Mouse (Mus musculus): ENCODE measurements around the gene Tmod2. TPM values are rescaled to one million over a fixed set of nuclear protein-coding genes. Genes with fewer than 3 reads are reported as not detected.
A peak's percentile ranks its signal among the peaks of the same experiment; 100 is the strongest.
"Not testable (repeated sequence)": the region's sequence is repeated elsewhere in the genome, so short reads cannot be mapped to it uniquely, and the experiment has no call there.

Gene Tmod2
- polyA plus RNA-seq, 1 experiment from 2014 or later = 34.3 TPM

DNA sequence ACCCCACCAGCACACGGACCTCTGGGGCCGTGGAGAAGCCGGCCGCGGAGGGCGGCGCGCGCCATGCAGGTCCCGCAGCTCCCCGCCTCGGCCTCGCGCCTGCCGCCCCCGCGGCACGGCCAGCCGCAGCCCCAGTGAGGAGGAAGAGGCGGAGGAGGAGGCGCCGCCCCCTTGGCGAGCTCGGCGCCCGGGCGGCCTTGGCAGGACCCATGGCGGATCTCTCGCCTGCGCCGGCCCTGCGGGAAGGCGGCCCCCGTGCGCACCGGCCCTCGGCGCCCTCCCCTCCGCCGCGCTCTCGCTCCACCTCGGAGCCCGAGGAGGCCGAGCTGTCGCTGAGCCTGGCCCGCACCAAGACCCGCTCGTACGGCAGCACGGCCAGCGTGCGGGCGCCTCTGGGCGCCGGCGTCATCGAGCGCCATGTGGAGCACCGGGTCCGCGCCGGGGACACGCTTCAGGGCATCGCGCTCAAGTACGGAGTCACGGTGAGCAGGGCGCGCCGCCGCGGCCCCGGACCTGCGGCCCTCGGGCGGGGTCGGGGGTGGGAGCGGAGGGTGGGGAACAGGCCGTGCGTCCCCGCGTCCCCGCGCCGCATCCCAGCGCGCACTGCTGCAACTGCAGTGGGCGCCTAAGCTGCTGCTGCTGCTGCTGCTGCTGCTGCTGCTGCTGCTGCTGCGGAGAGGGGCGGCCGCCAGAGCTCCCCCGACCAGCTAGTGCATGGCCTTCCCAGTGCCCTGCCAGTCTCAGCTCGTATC lies 14.6 kb upstream of the Tmod2 start, which contains the start of gene Lysmd2:
Gene Lysmd2 (plus strand): TSS at position 186 of the 752 bp plus-strand sequence.
- peak within 1 kb of the TSS; percentile 89 for H3K4me3 ChIP-seq
- peaks cover 18% of the 10 kb centered on the region for H3K4me1 ChIP-seq
- under 1% methylated on average over 93 of the region's 94 CpGs for WGBS
- H3K27ac ChIP-seq (replicated peaks) = peak within 1 kb of the TSS; percentile 95
- peak; percentile 81 for DNase-seq (ENCODE audit: low spot score)
- H3K9me3 ChIP-seq = no peaks in the 10 kb centered on the region
- no peaks in the 10 kb centered on the region for H3K36me3 ChIP-seq (replicated peaks)
- peaks cover 17% of the 10 kb centered on the region for H3K27me3 ChIP-seq (replicated peaks; ENCODE audit: low read depth, poor library complexity, severe bottlenecking)

DNA sequence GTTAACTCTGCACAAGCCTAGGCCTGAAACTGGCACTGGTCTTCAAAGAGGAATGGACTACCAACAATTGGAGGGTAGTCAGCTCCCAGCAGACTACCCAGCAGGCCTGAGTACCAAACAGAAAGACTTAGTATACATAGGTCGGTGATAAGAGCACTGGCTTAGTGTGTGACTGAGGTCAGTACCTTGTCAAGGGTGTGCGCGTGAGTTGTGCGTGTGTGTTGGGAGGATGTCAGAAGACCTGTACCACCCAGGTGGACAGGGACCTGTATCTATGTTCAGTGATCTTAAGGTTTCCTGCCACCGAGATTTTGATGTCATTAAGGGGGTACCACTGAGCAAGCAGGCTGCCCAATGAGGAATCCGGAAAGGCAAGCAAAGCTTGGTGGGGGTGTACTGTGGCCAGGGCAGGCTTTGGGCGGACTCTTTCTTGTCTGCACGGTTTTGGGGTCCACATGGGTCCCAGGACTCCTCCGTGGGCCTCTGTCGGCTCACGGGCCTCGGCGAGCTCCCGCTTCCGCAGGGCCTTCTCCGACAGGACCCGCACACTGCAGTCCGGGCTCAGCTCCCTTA lies 13.9 kb upstream of the Tmod2 start:
- no peaks in the 10 kb centered on the region for H3K36me3 ChIP-seq (replicated peaks)
- no peak for DNase-seq (ENCODE audit: low spot score)
- H3K9me3 ChIP-seq = no peaks in the 10 kb centered on the region
- peaks cover 17% of the 10 kb centered on the region for H3K27me3 ChIP-seq (replicated peaks; ENCODE audit: low read depth, poor library complexity, severe bottlenecking)
- H3K27ac ChIP-seq (replicated peaks) = peak overlapping the region; percentile 95
- WGBS = 14% methylated on average over 18 of the region's 18 CpGs
- peak overlapping the region; percentile 89 for H3K4me3 ChIP-seq
- H3K4me1 ChIP-seq = peaks cover 18% of the 10 kb centered on the region

DNA sequence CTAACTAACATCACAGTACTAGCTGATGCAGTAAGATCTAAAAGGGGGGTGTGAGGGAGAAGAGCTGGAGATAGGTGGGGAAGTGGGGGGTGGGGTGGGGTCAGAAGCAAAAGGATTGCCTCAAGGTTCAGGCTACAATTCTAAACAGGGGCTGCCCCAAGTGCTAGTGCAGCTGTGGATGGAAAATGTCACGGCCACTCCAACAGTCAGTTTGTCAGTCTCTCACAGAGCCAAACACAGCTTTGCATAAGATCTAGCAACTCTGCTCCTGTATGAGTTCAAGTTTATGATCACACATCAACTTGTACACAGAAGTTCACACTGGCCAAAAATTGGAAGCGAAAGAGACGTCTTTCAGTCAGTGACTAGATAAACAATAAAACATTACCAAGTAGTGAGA lies 10.3 kb upstream of the Tmod2 start:
- 91% methylated on average over 3 of the region's 3 CpGs for WGBS
- Histone ChIP-seq H3K9me3 (no peaks in the 10 kb centered on the region), H3K4me1 (peaks cover 12% of the 10 kb centered on the region), H3K4me3 (no peak overlapping the region), H3K27me3 (replicated peaks; ENCODE audit: low read depth, poor library complexity, severe bottlenecking) (peaks cover 17% of the 10 kb centered on the region), H3K36me3 (replicated peaks) (no peaks in the 10 kb centered on the region), H3K27ac (replicated peaks) (no peak overlapping the region)
- DNase-seq (ENCODE audit: low spot score) = no peak

DNA sequence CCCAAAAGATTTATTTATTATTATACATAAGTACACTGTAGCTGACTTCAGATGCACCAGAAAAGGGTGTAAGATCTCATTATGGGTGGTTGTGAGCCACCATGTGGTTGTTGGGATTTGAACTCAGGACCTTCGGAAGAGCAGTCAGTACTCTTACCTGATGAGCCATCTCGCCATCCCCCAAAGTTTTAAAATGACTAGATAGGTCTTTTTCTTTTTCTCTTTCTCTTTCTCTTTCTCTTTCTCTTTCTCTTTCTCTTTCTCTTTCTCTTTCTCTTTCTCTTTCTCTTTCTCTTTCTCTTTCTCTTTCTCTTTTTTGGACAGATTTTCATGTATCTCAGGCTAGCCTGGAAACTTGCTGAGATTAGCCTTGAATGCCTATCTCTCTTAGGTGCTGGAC lies 8.6 kb upstream of the Tmod2 start:
- H3K4me1 ChIP-seq; H3K9me3 ChIP-seq; DNase-seq (ENCODE audit: low spot score); H3K4me3 ChIP-seq; H3K27ac ChIP-seq (replicated peaks); H3K36me3 ChIP-seq (replicated peaks): not testable (repeated sequence)
- 93% methylated on average over 2 of the region's 2 CpGs for WGBS
- peaks cover 13% of the 10 kb centered on the region for H3K27me3 ChIP-seq (replicated peaks; ENCODE audit: low read depth, poor library complexity, severe bottlenecking)

DNA sequence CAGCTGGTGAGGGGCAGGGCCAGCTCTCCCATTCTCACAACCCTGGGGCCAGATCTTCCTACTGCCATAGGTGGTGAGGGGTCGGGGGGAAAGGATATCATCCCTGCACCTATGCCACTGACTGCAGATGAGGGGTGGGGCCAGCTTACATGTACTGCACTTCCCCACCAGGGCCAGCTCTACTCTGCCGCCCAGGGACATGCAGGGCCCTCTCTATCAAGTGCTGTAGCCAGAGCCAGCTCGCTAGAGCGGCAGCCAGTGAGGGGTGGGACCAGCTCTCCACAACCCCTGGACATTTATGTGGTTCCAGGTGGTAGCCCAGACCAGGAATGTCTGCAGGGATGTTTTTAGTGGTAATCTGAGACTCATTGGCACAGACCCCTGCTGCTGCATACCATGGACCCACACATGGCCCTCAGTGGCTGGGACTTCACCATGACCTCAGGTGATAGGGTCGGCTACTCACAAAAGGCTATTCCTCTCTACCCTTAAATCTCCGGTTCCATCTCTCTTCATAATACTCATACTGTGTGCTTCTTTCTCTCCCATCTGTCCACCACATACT lies 7.8 kb upstream of the Tmod2 start:
- no peaks in the 10 kb centered on the region for H3K9me3 ChIP-seq
- no peak overlapping the region for H3K4me3 ChIP-seq
- H3K4me1 ChIP-seq = no peaks in the 10 kb centered on the region
- WGBS = 74% methylated on average over 6 of the region's 6 CpGs
- no peak for DNase-seq (ENCODE audit: low spot score)
- H3K36me3 ChIP-seq (replicated peaks) = no peaks in the 10 kb centered on the region
- peaks cover 5% of the 10 kb centered on the region for H3K27me3 ChIP-seq (replicated peaks; ENCODE audit: low read depth, poor library complexity, severe bottlenecking)
- H3K27ac ChIP-seq (replicated peaks) = no peak overlapping the region

DNA sequence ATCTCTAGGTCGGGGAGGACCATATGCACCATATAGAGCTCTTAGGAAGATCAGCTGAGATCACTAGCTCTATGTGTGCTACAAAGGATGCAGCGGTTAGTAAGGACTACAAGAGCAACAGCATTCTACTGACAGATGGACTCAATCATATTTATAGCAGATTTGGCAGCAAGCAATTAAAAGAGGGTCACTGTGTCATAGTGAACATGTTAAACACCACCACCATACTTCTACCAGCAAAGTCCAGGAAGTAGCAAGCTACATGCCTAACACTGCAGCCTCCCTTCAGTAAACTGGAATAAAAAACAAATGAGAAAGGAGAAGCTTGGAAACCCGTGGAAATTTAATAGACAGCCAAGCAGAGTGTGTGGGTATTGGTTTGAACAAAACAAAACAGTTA lies 5.4 kb upstream of the Tmod2 start:
- WGBS = 70% methylated on average over 3 of the region's 3 CpGs
- DNase-seq (ENCODE audit: low spot score) = no peak
- H3K9me3 ChIP-seq = no peaks in the 10 kb centered on the region
- H3K27me3 ChIP-seq (replicated peaks; ENCODE audit: low read depth, poor library complexity, severe bottlenecking) = peaks cover 2% of the 10 kb centered on the region; the same call in 1 of the 2 replicates
- no peak overlapping the region for H3K4me3 ChIP-seq
- no peaks in the 10 kb centered on the region for H3K4me1 ChIP-seq
- H3K36me3 ChIP-seq (replicated peaks) = no peaks in the 10 kb centered on the region
- no peak overlapping the region for H3K27ac ChIP-seq (replicated peaks)

DNA sequence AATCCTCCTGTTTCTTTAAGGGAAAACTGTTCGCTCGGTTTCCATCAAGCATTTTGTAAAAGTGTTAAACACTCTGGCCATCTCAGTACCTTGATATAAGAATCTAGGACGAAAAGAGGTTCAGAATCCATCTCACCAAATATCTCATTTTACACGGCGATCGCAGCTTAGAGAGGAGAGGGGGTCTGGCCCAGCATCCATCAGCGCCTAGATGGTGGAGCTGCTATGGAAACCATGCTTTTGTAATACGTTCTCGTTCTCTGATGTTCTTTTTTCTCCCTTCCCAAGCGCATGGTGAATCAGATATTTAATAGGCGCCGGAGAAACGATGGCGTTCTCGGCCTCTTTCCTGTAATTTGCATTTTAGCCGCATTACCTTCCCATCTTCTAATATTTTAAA lies 1.2 kb downstream of the Tmod2 start:
- Histone ChIP-seq H3K4me3 (peak overlapping the region; percentile 74), H3K27me3 (replicated peaks; ENCODE audit: low read depth, poor library complexity, severe bottlenecking) (peaks cover 12% of the 10 kb centered on the region; the same call in 1 of the 2 replicates), H3K4me1 (peaks cover 9% of the 10 kb centered on the region), H3K36me3 (replicated peaks) (peaks cover 2% of the 10 kb centered on the region; the same call in 1 of the 2 replicates), H3K27ac (replicated peaks) (no peak overlapping the region), H3K9me3 (no peaks in the 10 kb centered on the region)
- DNase-seq (ENCODE audit: low spot score) = peak; percentile 22
- 21% methylated on average over 16 of the region's 16 CpGs for WGBS

DNA sequence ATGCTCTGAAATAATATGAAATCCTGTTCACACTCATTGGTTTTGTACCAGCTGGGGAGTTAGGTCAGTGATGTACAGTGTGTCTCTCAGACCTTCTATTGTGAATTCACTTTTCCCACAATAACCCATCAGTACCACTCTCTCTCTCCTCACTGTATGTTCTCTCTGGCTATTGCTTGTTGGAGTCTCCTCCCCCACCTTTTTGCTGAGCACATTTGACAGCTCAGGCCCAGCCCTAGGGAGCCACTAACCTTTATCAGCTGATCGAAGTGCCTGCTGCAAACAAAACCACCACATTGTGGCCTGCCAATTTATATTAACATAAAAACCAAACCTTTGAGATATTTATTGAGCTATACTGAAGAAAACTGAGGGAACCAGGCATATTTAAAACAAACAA lies 1.6 kb downstream of the Tmod2 start:
- Histone ChIP-seq H3K27ac (replicated peaks) (no peak overlapping the region), H3K4me3 (peak overlapping the region; percentile 74), H3K9me3 (no peaks in the 10 kb centered on the region), H3K36me3 (replicated peaks) (peaks cover 7% of the 10 kb centered on the region), H3K4me1 (peaks cover 9% of the 10 kb centered on the region), H3K27me3 (replicated peaks; ENCODE audit: low read depth, poor library complexity, severe bottlenecking) (peaks cover 12% of the 10 kb centered on the region; the same call in 1 of the 2 replicates)
- WGBS = 65% methylated on average over 1 of the region's 1 CpGs
- DNase-seq (ENCODE audit: low spot score) = no peak

DNA sequence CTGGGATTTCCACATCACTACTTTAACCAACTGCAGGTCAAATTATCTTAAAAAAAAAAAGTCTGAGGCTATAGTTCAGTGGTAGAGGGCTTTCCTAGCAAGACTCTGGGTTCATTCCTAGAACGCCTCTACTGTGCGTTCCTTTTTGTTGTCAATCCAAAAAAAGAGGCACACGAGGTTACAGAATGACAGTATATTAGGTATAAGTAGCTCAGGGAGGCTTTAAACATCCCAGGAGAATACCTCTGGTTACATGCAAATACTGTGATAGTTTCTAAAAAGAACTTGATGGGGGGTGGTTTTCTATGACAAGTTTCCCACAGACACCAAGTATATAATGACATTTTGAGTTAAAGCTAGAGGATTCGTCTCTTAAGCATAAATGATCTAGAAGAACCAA lies 3.6 kb downstream of the Tmod2 start:
- no peak overlapping the region for H3K4me3 ChIP-seq
- H3K4me1 ChIP-seq = peaks cover 9% of the 10 kb centered on the region
- H3K27me3 ChIP-seq (replicated peaks; ENCODE audit: low read depth, poor library complexity, severe bottlenecking) = peaks cover 12% of the 10 kb centered on the region; the same call in 1 of the 2 replicates
- DNase-seq (ENCODE audit: low spot score) = no peak
- no peak overlapping the region for H3K27ac ChIP-seq (replicated peaks)
- H3K9me3 ChIP-seq = no peaks in the 10 kb centered on the region
- H3K36me3 ChIP-seq (replicated peaks) = peaks cover 11% of the 10 kb centered on the region
- 90% methylated on average over 4 of the region's 4 CpGs for WGBS

DNA sequence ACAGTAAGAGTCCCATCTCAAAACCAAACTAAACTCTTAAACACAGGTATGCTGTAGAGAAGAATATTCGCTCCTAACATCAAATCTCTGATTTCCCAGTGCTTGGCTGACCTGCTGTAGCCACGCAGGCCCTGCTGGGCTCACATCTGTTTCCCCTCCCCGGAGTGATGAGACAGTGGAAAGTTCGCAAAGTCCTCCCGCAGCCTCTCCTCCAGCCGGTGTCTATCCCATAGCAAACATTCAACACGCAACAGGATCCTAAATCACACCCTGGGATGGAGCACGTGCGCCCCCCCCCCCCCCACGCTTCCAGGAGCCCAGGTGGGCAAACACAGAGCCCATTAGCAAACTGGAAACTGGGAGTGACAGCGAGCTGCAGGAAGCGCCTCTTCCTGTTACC lies 9.6 kb downstream of the Tmod2 start:
- H3K27me3 ChIP-seq (replicated peaks; ENCODE audit: low read depth, poor library complexity, severe bottlenecking) = no peaks in the 10 kb centered on the region
- DNase-seq (ENCODE audit: low spot score) = peak; percentile 47
- H3K9me3 ChIP-seq = no peaks in the 10 kb centered on the region
- H3K4me3 ChIP-seq = no peak overlapping the region
- 46% methylated on average over 12 of the region's 12 CpGs for WGBS
- peaks cover 6% of the 10 kb centered on the region for H3K4me1 ChIP-seq
- H3K36me3 ChIP-seq (replicated peaks) = peaks cover 14% of the 10 kb centered on the region
- no peak overlapping the region for H3K27ac ChIP-seq (replicated peaks)

DNA sequence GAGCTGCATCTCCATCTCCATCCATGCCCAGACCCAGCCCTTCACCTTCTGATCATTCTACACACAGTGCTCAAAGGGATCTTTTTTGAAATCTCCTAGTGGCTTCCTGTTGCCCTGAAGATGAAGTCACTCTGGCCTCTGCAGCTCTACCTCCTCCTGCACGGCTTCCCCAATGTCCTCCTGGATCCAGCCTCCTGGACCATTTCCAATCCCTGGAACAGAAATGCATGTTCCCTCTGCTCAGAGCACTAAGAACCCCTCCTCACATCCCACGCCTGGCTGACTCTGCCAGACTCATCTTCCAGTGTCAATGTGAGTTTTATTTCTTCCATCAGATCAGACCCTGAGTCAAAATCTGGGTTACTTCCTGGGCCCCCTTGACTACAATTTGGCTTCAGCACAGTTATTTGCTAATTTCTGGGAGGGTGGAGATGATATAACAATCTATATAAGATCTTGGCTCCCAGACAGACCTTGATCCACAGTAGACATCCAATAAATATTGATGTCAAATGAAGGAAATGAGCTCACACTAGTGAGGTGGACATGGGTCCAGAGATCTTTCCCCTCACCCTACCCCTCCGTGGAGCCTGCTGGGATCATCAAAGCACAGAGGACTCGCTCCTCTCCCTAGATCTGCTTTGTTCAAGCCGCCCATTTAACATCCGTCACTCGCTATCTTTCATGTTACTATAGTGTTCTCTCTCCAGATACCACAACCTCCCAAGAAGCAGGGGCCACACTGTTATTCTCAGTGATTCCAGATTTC lies 10.8 kb downstream of the Tmod2 start:
- Histone ChIP-seq H3K9me3 (no peaks in the 10 kb centered on the region), H3K27ac (replicated peaks) (no peak overlapping the region), H3K36me3 (replicated peaks) (peaks cover 14% of the 10 kb centered on the region), H3K4me1 (peaks cover 6% of the 10 kb centered on the region), H3K4me3 (no peak overlapping the region), H3K27me3 (replicated peaks; ENCODE audit: low read depth, poor library complexity, severe bottlenecking) (no peaks in the 10 kb centered on the region)
- 85% methylated on average over 7 of the region's 7 CpGs for WGBS
- DNase-seq (ENCODE audit: low spot score) = no peak

DNA sequence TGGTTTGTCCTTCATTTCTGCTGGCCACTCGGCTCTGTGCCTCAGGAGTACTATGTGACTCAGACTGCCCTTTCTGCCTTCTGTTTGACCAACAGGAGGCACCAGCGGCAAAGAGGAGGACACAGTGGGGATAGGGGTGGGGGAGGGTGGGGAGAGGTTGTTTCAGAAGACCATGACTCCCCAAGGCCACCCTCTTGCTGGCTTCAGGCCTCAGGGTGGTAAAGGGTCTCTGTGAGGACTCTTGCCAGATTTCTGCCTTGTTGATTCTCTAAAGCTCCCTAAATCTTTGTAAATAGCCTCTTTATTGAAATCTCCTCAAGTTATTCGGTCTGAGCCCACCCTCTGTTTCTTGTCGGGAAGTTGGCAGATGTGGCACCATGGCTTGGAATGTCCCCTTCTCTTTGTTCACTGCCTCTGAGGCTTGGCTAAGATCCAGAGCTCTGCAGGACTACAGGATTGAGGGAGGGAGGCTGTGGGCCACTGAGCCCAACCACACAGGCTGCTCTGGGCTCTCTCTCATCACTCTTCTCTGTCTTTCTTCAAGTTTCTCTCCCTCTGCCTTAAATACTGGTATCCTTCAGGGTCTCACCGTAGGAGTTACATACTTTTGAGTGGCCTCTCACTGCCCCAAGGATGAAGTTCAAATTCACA lies 11.8 kb downstream of the Tmod2 start:
- WGBS = 71% methylated on average over 5 of the region's 5 CpGs
- no peak overlapping the region for H3K4me3 ChIP-seq
- no peak overlapping the region for H3K27ac ChIP-seq (replicated peaks)
- peaks cover 6% of the 10 kb centered on the region for H3K4me1 ChIP-seq
- no peak for DNase-seq (ENCODE audit: low spot score)
- no peaks in the 10 kb centered on the region for H3K27me3 ChIP-seq (replicated peaks; ENCODE audit: low read depth, poor library complexity, severe bottlenecking)
- H3K9me3 ChIP-seq = no peaks in the 10 kb centered on the region
- H3K36me3 ChIP-seq (replicated peaks) = peaks cover 12% of the 10 kb centered on the region
